Mouse (Mus musculus): ENCODE measurements around the gene Prkce. TPM values are rescaled to one million over a fixed set of nuclear protein-coding genes. Genes with fewer than 3 reads are reported as not detected.

Gene Prkce
- polyA plus RNA-seq, 1 experiment from 2014 or later, result 6.6 TPM

GRCm38 (mm10) chr17:86514974-86515620, 347.5 kb downstream of the Prkce start:
- ATAC-seq (no peak), DNase-seq (ENCODE audit: low read depth, low spot score) (no peak)
- TF ChIP-seq CTCF (IDR thresholded peaks at IDR 0.05), result no peak
- POLR2A ChIA-PET, result no interaction called here
- H3K27me3 ChIP-seq, result no peaks in the 10 kb centered on the region
- in situ Hi-C loops (cut with MboI; ENCODE audit: low pct_unique_long_range_greater_than_20kb), result no loop called here
- CTCF ChIA-PET, result no interaction called here

GRCm38 (mm10) chr17:86516630-86517029, 349.0 kb downstream of the Prkce start:
- no peaks in the 10 kb centered on the region for H3K27me3 ChIP-seq
- TF ChIP-seq CTCF (IDR thresholded peaks at IDR 0.05), result no peak
- no peak for DNase-seq (ENCODE audit: low read depth, low spot score)
- ChIA-PET CTCF (no interaction called here), POLR2A (no interaction called here)
- ATAC-seq, result no peak
- in situ Hi-C loops (cut with MboI; ENCODE audit: low pct_unique_long_range_greater_than_20kb), result no loop called here

GRCm38 (mm10) chr17:86518604-86519003, 351.0 kb downstream of the Prkce start:
- no peaks in the 10 kb centered on the region for H3K27me3 ChIP-seq
- ATAC-seq (no peak), DNase-seq (ENCODE audit: low read depth, low spot score) (no peak)
- ChIA-PET POLR2A (no interaction called here), CTCF (interaction anchor here (1.5 kb wide), 1 partner anchor 9 kb away, joined by 4 read pairs; no protein-coding TSS in a partner anchor)
- no peak for TF ChIP-seq CTCF (IDR thresholded peaks at IDR 0.05)
- in situ Hi-C loops (cut with MboI; ENCODE audit: low pct_unique_long_range_greater_than_20kb), result no loop called here

GRCm38 (mm10) chr17:86521252-86521651, 353.7 kb downstream of the Prkce start:
- in situ Hi-C loops (cut with MboI; ENCODE audit: low pct_unique_long_range_greater_than_20kb), result no loop called here
- H3K27me3 ChIP-seq, result no peaks in the 10 kb centered on the region
- ATAC-seq (no peak), DNase-seq (ENCODE audit: low read depth, low spot score) (no peak)
- ChIA-PET CTCF (no interaction called here), POLR2A (no interaction called here)
- no peak for TF ChIP-seq CTCF (IDR thresholded peaks at IDR 0.05)

- in situ Hi-C loops (cut with MboI; ENCODE audit: low pct_unique_long_range_greater_than_20kb), result no loop called here
- TF ChIP-seq CTCF (IDR thresholded peaks at IDR 0.05), result no peak
- DNase-seq (ENCODE audit: low read depth, low spot score) (no peak), ATAC-seq (no peak)
- H3K27me3 ChIP-seq, result no peaks in the 10 kb centered on the region
- POLR2A ChIA-PET, result no interaction called here
- CTCF ChIA-PET, result no interaction called here
Observed at GRCm38 (mm10) chr17:86522649-86523048, 355.1 kb downstream of the Prkce start.

GRCm38 (mm10) chr17:86523374-86523773, 355.8 kb downstream of the Prkce start:
- ChIA-PET POLR2A (no interaction called here), CTCF (no interaction called here)
- DNase-seq (ENCODE audit: low read depth, low spot score), result peak; percentile 3
- H3K27me3 ChIP-seq, result no peaks in the 10 kb centered on the region
- in situ Hi-C loops (cut with MboI; ENCODE audit: low pct_unique_long_range_greater_than_20kb), result no loop called here
- no peak for ATAC-seq
- no peak for TF ChIP-seq CTCF (IDR thresholded peaks at IDR 0.05)

GRCm38 (mm10) chr17:86523843-86524242, 356.3 kb downstream of the Prkce start:
- no peaks in the 10 kb centered on the region for H3K27me3 ChIP-seq
- TF ChIP-seq CTCF (IDR thresholded peaks at IDR 0.05), result no peak
- ChIA-PET POLR2A (no interaction called here), CTCF (no interaction called here)
- no peak for ATAC-seq
- in situ Hi-C loops (cut with MboI; ENCODE audit: low pct_unique_long_range_greater_than_20kb), result no loop called here
- no peak for DNase-seq (ENCODE audit: low read depth, low spot score)

- ChIA-PET CTCF (interaction anchor here (1.1 kb wide), 1 partner anchor 11 kb away, joined by 3 read pairs; no protein-coding TSS in a partner anchor), POLR2A (interaction anchor here (0.6 kb wide), 1 partner anchor 180 kb away, joined by 3 read pairs; no protein-coding TSS in a partner anchor)
- no peaks in the 10 kb centered on the region for H3K27me3 ChIP-seq
- DNase-seq (ENCODE audit: low read depth, low spot score) (no peak), ATAC-seq (no peak)
- no peak for TF ChIP-seq CTCF (IDR thresholded peaks at IDR 0.05)
- in situ Hi-C loops (cut with MboI; ENCODE audit: low pct_unique_long_range_greater_than_20kb), result no loop called here
Observed at GRCm38 (mm10) chr17:86525075-86525474, 357.5 kb downstream of the Prkce start.

- POLR2A ChIA-PET, result no interaction called here
Observed at GRCm38 (mm10) chr17:86526016-86526415, 358.4 kb downstream of the Prkce start.

GRCm38 (mm10) chr17:86527298-86527697, 359.7 kb downstream of the Prkce start:
- TF ChIP-seq CTCF (IDR thresholded peaks at IDR 0.05), result no peak
- ChIA-PET CTCF (no interaction called here), POLR2A (no interaction called here)
- in situ Hi-C loops (cut with MboI; ENCODE audit: low pct_unique_long_range_greater_than_20kb), result no loop called here
- no peak for DNase-seq (ENCODE audit: low read depth, low spot score)
- no peaks in the 10 kb centered on the region for H3K27me3 ChIP-seq
- ATAC-seq, result no peak

More at GRCm38 (mm10) chr17:86526016-86526415, 358.4 kb downstream of the Prkce start:
- no peaks in the 10 kb centered on the region for H3K27me3 ChIP-seq
- in situ Hi-C loops (cut with MboI; ENCODE audit: low pct_unique_long_range_greater_than_20kb), result no loop called here
- CTCF ChIA-PET, result no interaction called here
- DNase-seq (ENCODE audit: low read depth, low spot score) (no peak), ATAC-seq (no peak)
- no peak for TF ChIP-seq CTCF (IDR thresholded peaks at IDR 0.05)

- no peak for TF ChIP-seq CTCF (IDR thresholded peaks at IDR 0.05)
- ChIA-PET CTCF (interaction anchor here (1.2 to 2.2 kb wide), 3 partner anchors 33 to 377 kb away, joined by 4 to 6 read pairs (median 4); no protein-coding TSS in a partner anchor), POLR2A (no interaction called here)
- H3K27me3 ChIP-seq, result no peaks in the 10 kb centered on the region
- no peak for ATAC-seq
- DNase-seq (ENCODE audit: low read depth, low spot score), result no peak
- in situ Hi-C loops (cut with MboI; ENCODE audit: low pct_unique_long_range_greater_than_20kb), result no loop called here
Observed at GRCm38 (mm10) chr17:86529003-86529402, 361.4 kb downstream of the Prkce start.

- no peak for DNase-seq (ENCODE audit: low read depth, low spot score)
- ChIA-PET POLR2A (no interaction called here), CTCF (interaction anchor here (1.2 to 2.2 kb wide), 3 partner anchors 33 to 377 kb away, joined by 4 to 6 read pairs (median 4); no protein-coding TSS in a partner anchor)
- in situ Hi-C loops (cut with MboI; ENCODE audit: low pct_unique_long_range_greater_than_20kb), result no loop called here
- no peaks in the 10 kb centered on the region for H3K27me3 ChIP-seq
- no peak for ATAC-seq
- no peak for TF ChIP-seq CTCF (IDR thresholded peaks at IDR 0.05)
Observed at GRCm38 (mm10) chr17:86529411-86529810, 361.8 kb downstream of the Prkce start.
